Mouse (Mus musculus) thymus, adult 2 months (tissue): ENCODE measurements around the gene Gm5269.

Experiments
- CTCF ChIP-seq: fragments of 200-500 bp; IDR thresholded peaks from 2 replicates; pipeline ENCODE4 v1.5.1; 2012; ENCODE audit warnings: mild to moderate bottlenecking, control low read depth, low read length, moderate library complexity, borderline replicate concordance; ENCODE audit not compliant: control insufficient read depth, poor library complexity, insufficient read depth; ENCODE audit errors: extremely low read depth
- POLR2A ChIP-seq: fragments of 200-500 bp; IDR thresholded peaks from 2 replicates; pipeline ENCODE4 v1.6.1; 2012; ENCODE audit warnings: mild to moderate bottlenecking, low read length, control low read depth, moderate library complexity; ENCODE audit not compliant: control insufficient read depth, poor library complexity, insufficient read depth; ENCODE audit errors: extremely low read depth

DNA sequence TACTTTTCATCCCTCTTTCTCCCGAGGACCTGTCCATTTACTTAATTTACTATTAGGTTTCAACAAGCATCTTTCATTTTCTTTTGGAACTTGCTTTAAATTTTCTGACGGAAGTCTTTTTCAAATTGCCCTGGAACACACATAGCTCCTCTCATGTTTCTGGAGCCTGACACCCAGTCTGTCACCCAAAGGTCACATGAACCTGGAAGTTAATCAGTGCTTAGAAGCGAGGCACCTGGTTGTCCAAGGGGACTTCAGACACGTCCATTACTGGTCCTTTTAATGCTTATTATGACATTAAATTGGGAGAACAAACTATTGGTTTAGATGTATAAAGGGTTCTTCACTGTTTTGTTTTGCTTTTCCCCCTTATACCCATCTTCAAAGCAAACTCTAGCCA is 33.2 kb upstream of the Gm5269 start:
- no peak for TF ChIP-seq CTCF
- TF ChIP-seq POLR2A: no peak
